Mouse (Mus musculus) E14TG2a.4 (cell line): ENCODE data around the gene Sema6c.

ENCODE experiments used
- CTCF ChIP-seq: conservative IDR thresholded peaks from 2 replicates; pipeline ENCODE4 v1.5.1; 2014; ENCODE audit warnings: low read length
- NANOG ChIP-seq: IDR thresholded peaks from 2 replicates; pipeline ENCODE4 v1.6.1; 2014; ENCODE audit warnings: borderline replicate concordance, low read length, mixed read lengths
- POU5F1 ChIP-seq: IDR thresholded peaks from 2 replicates; pipeline ENCODE4 v1.6.1; 2014; ENCODE audit warnings: low read length, borderline replicate concordance

DNA sequence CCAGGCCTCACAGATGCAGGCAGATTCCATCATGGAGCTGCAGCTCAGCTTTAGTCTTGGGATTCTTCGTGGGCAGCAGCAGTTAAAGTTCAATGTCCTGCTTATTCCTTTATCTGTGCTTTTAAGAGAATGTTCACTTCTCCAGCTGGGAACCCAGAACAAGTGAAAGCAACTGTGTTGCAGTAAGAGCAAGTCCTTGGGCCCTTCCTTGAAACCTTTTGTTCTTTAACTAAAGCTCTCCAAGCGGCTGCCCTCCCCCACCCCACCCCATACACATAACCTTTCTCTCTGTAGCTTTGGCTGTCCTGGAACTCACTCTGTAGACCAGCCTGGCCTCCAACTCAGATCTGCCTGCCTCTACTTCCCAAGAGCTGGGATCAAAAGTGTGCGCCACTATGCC lies 16.2 kb downstream of the Sema6c start:
- TF ChIP-seq CTCF: no peak
- no peak for TF ChIP-seq POU5F1
- no peak for TF ChIP-seq NANOG
